Mouse (Mus musculus): ENCODE data around the gene Nos1ap.

GRCm38 (mm10) chr1:170308503-170308902 is 281.2 kb downstream of the Nos1ap start, which contains the start of gene Spata46:
- TF ChIP-seq CTCF (IDR thresholded peaks at IDR 0.05; ENCODE audit: borderline replicate concordance, insufficient read depth, low read depth, low read length): no peak
- no peak for TF ChIP-seq POLR2A (IDR thresholded peaks at IDR 0.05; ENCODE audit: borderline replicate concordance, insufficient read depth, low read length)

Measured in cerebellum, adult 2 months (tissue).